Mouse (Mus musculus): Measurements from ENCODE around the gene Cd200r3. TPM values are rescaled to one million over a fixed set of nuclear protein-coding genes. Genes with fewer than 3 reads are reported as not detected.

Cd200r3 gene
- polyA plus RNA-seq, 2 experiments, result 0.68 to 0.98 TPM

GRCm38 (mm10) chr16:45029080-45029479 lies 85.6 kb downstream of the Cd200r3 start:
- no peak for TF ChIP-seq EP300 (IDR thresholded peaks at IDR 0.05; ENCODE audit: low read depth)
- ATAC-seq (ENCODE audit: insufficient read depth), result no peak
- no peak overlapping the region for H3K27ac ChIP-seq

GRCm38 (mm10) chr16:45029493-45029892 lies 86.0 kb downstream of the Cd200r3 start:
- Histone ChIP-seq H3K4me3 (ENCODE audit: insufficient read depth in 1 of 2, low read depth in 2 of 2, low read length in 2 of 2) (no peak overlapping the region), H3K27ac (no peak overlapping the region), H3K4me1 (replicated peaks; ENCODE audit: control insufficient read depth in 2 of 2, insufficient read depth in 2 of 2, low read length in 1 of 2) (peaks cover 4 to 6% of the 10 kb centered on the region in 2 experiments), H3K9me3 (ENCODE audit: control insufficient read depth, low read length) (no peaks in the 10 kb centered on the region), H3K27me3 (ENCODE audit: control insufficient read depth, insufficient read depth, low read length) (no peaks in the 10 kb centered on the region), H3K36me3 (replicated peaks; ENCODE audit: control insufficient read depth, insufficient read depth, low read depth) (no peaks in the 10 kb centered on the region), H3K9ac (replicated peaks) (no peak overlapping the region), H3K4me2 (ENCODE audit: low read depth) (no peak overlapping the region)
- ATAC-seq (ENCODE audit: insufficient read depth) (no peak), DNase-seq (ENCODE audit: low read depth in 3 of 3, low spot score in 3 of 3) (no peak)
- TF ChIP-seq CTCF (IDR thresholded peaks at IDR 0.05; ENCODE audit: low read depth), result no peak
- no peak for TF ChIP-seq EP300 (IDR thresholded peaks at IDR 0.05; ENCODE audit: low read depth)
- 79% methylated on average over 1 of the region's 1 CpGs for WGBS (ENCODE audit: insufficient replicate concordance)

More at GRCm38 (mm10) chr16:45029080-45029479, 85.6 kb downstream of the Cd200r3 start:
- Histone ChIP-seq H3K9ac (replicated peaks) (no peak overlapping the region), H3K4me1 (replicated peaks; ENCODE audit: control insufficient read depth in 2 of 2, insufficient read depth in 2 of 2, low read length in 1 of 2) (peaks cover 4 to 6% of the 10 kb centered on the region in 2 experiments), H3K9me3 (ENCODE audit: control insufficient read depth, low read length) (no peaks in the 10 kb centered on the region), H3K4me2 (ENCODE audit: low read depth) (no peak overlapping the region), H3K27me3 (ENCODE audit: control insufficient read depth, insufficient read depth, low read length) (no peaks in the 10 kb centered on the region), H3K4me3 (ENCODE audit: insufficient read depth in 1 of 2, low read depth in 2 of 2, low read length in 2 of 2) (no peak overlapping the region), H3K36me3 (replicated peaks; ENCODE audit: control insufficient read depth, insufficient read depth, low read depth) (no peaks in the 10 kb centered on the region)
- 74% methylated on average over 5 of the region's 5 CpGs for WGBS (ENCODE audit: insufficient replicate concordance)
- DNase-seq (ENCODE audit: low read depth in 3 of 3, low spot score in 3 of 3), result no peak

- DNase-seq (ENCODE audit: low read depth in 3 of 3, low spot score in 3 of 3), result no peak
- Histone ChIP-seq H3K36me3 (replicated peaks; ENCODE audit: control insufficient read depth, insufficient read depth, low read depth) (no peaks in the 10 kb centered on the region), H3K27me3 (ENCODE audit: control insufficient read depth, insufficient read depth, low read length) (no peaks in the 10 kb centered on the region), H3K27ac (no peak overlapping the region), H3K9ac (replicated peaks) (no peak overlapping the region), H3K4me1 (replicated peaks; ENCODE audit: control insufficient read depth in 2 of 2, insufficient read depth in 2 of 2, low read length in 1 of 2) (peaks cover 3 to 4% of the 10 kb centered on the region in 2 experiments), H3K4me3 (ENCODE audit: insufficient read depth in 1 of 2, low read depth in 2 of 2, low read length in 2 of 2) (no peak overlapping the region), H3K9me3 (ENCODE audit: control insufficient read depth, low read length) (no peaks in the 10 kb centered on the region), H3K4me2 (ENCODE audit: low read depth) (no peak overlapping the region)
- no peak for ATAC-seq (ENCODE audit: insufficient read depth)
- no peak for TF ChIP-seq CTCF (IDR thresholded peaks at IDR 0.05; ENCODE audit: low read depth)
- no peak for TF ChIP-seq EP300 (IDR thresholded peaks at IDR 0.05; ENCODE audit: low read depth)
- 60% methylated on average over 4 of the region's 4 CpGs for WGBS (ENCODE audit: insufficient replicate concordance)
Observed at GRCm38 (mm10) chr16:45030127-45030526, 86.6 kb downstream of the Cd200r3 start.

DNA sequence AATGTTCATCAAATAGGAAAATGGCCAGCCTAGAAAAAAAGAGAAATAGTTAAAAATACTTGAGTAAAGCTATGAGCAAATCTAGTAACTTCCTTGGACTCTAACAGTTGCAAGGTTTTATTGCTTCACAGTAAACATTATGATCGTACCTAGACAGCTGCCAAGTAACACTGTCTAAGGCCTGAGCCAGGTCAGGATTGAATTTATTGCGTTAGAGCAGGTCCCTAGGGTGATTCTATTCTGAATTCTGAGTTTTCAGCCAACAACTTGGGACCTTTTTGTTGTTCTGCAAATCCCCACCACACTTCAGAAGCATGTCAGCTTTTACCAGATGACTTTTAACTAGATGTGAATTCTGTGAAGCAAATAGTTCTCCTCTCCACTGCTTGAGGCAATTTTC lies 87.3 kb downstream of the Cd200r3 start:
- Histone ChIP-seq H3K27me3 (ENCODE audit: control insufficient read depth, insufficient read depth, low read length) (no peaks in the 10 kb centered on the region), H3K9ac (replicated peaks) (no peak overlapping the region), H3K4me3 (ENCODE audit: insufficient read depth in 1 of 2, low read depth in 2 of 2, low read length in 2 of 2) (no peak overlapping the region), H3K36me3 (replicated peaks; ENCODE audit: control insufficient read depth, insufficient read depth, low read depth) (no peaks in the 10 kb centered on the region), H3K27ac (no peak overlapping the region), H3K4me1 (replicated peaks; ENCODE audit: control insufficient read depth in 2 of 2, insufficient read depth in 2 of 2, low read length in 1 of 2) (no peaks in the 10 kb centered on the region), H3K9me3 (ENCODE audit: control insufficient read depth, low read length) (no peaks in the 10 kb centered on the region), H3K4me2 (ENCODE audit: low read depth) (no peak overlapping the region)
- TF ChIP-seq CTCF (IDR thresholded peaks at IDR 0.05; ENCODE audit: low read depth), result no peak
- TF ChIP-seq EP300 (IDR thresholded peaks at IDR 0.05; ENCODE audit: low read depth), result no peak
- DNase-seq (ENCODE audit: low read depth in 3 of 3, low spot score in 3 of 3), result no peak
- WGBS (ENCODE audit: insufficient replicate concordance), result 53% methylated on average over 2 of the region's 2 CpGs
- ATAC-seq (ENCODE audit: insufficient read depth), result no peak

Other genes starting within 250 kb of the Cd200r3 start
- gene Nepro, start 219.4 kb upstream of the Cd200r3 start, polyA plus RNA-seq (2012; rRNA removed), result 2.2 and 3.9 TPM in 2 replicates
- 2.4 and 2.8 TPM in 2 replicates for gene Nepro, start 219.4 kb upstream of the Cd200r3 start, polyA plus RNA-seq (2014; fragmentation: Nextera tagmentation; extraction: Ambion mirVana)
- 2.6 and 4.1 TPM in 2 replicates for gene Gtpbp8, start 197.3 kb upstream of the Cd200r3 start, polyA plus RNA-seq (2012; rRNA removed)
- 16.3 and 20.2 TPM in 2 replicates for gene Gtpbp8, start 197.3 kb upstream of the Cd200r3 start, polyA plus RNA-seq (2014; fragmentation: Nextera tagmentation; extraction: Ambion mirVana)
- gene Cd200r1, start 177.9 kb upstream of the Cd200r3 start, polyA plus RNA-seq (2012; rRNA removed), result 1.2 and 2.1 TPM in 2 replicates
- 3.1 and 3.4 TPM in 2 replicates for gene Cd200r1, start 177.9 kb upstream of the Cd200r3 start, polyA plus RNA-seq (2014; fragmentation: Nextera tagmentation; extraction: Ambion mirVana)
- 0.25 and 0.50 TPM in 2 replicates for gene Cd200r4, start 131.9 kb upstream of the Cd200r3 start, polyA plus RNA-seq (2012; rRNA removed)
- gene Cd200r4, start 131.9 kb upstream of the Cd200r3 start, polyA plus RNA-seq (2014; fragmentation: Nextera tagmentation; extraction: Ambion mirVana), result 0.52 and 0.53 TPM in 2 replicates
- not detected in 2 replicates for gene Cd200r2, start 76.6 kb upstream of the Cd200r3 start, polyA plus RNA-seq (2012; rRNA removed)
- not detected in 2 replicates for gene Cd200r2, start 76.6 kb upstream of the Cd200r3 start, polyA plus RNA-seq (2014; fragmentation: Nextera tagmentation; extraction: Ambion mirVana)
- gene Ccdc80, start 149.7 kb downstream of the Cd200r3 start, polyA plus RNA-seq (2012; rRNA removed), result 2.6 and 3.7 TPM in 2 replicates
- 6.8 and 7.2 TPM in 2 replicates for gene Ccdc80, start 149.7 kb downstream of the Cd200r3 start, polyA plus RNA-seq (2014; fragmentation: Nextera tagmentation; extraction: Ambion mirVana)
- 2.2 and 2.5 TPM in 2 replicates for gene Slc35a5, start 215.0 kb downstream of the Cd200r3 start, polyA plus RNA-seq (2012; rRNA removed)
- 4.2 and 5.5 TPM in 2 replicates for gene Slc35a5, start 215.0 kb downstream of the Cd200r3 start, polyA plus RNA-seq (2014; fragmentation: Nextera tagmentation; extraction: Ambion mirVana)
- gene Atg3, start 215.1 kb downstream of the Cd200r3 start, polyA plus RNA-seq (2012; rRNA removed), result 5.2 and 11.2 TPM in 2 replicates
- 18.1 TPM in 2 replicates for gene Atg3, start 215.1 kb downstream of the Cd200r3 start, polyA plus RNA-seq (2014; fragmentation: Nextera tagmentation; extraction: Ambion mirVana)

All from liver, embryonic 14.5 days (tissue).